Mouse (Mus musculus) embryonic facial prominence, embryonic 10.5 days (tissue): ENCODE measurements around the gene Ccdc74a. TPM values are rescaled to one million over a fixed set of nuclear protein-coding genes. Genes with fewer than 3 reads are reported as not detected.

ENCODE experiments used
- DNase-seq: peaks from one replicate; pipeline ENCODE4 v3.0.0-alpha.2; 2017; ENCODE audit warnings: low spot score
- H3K27ac ChIP-seq: fragments of 300-500 bp; sonication (generic); replicated peaks from 2 replicates; pipeline ENCODE4 v1.5.1; 2016; ENCODE audit warnings: mild to moderate bottlenecking
- H3K27me3 ChIP-seq: fragments of 300-500 bp; sonication (generic); replicated peaks from 2 replicates; pipeline ENCODE4 v1.6.1; 2016; ENCODE audit warnings: low read depth, mild to moderate bottlenecking; ENCODE audit not compliant: poor library complexity, severe bottlenecking
- H3K36me3 ChIP-seq: fragments of 300-500 bp; sonication (generic); replicated peaks from 2 replicates; pipeline ENCODE4 v1.6.1; 2016; ENCODE audit warnings: mild to moderate bottlenecking, moderate library complexity
- H3K4me1 ChIP-seq: fragments of 300-500 bp; sonication (generic); 2 replicates; pipeline ENCODE4 v1.6.1; 2016
- H3K4me3 ChIP-seq: fragments of 300-500 bp; sonication (generic); 2 replicates; pipeline ENCODE4 v1.5.1; 2016; ENCODE audit warnings: mild to moderate bottlenecking, moderate library complexity
- H3K9me3 ChIP-seq: fragments of 300-500 bp; sonication (generic); 2 replicates; pipeline ENCODE4 v1.6.1; 2016; ENCODE audit warnings: mild to moderate bottlenecking
- WGBS: fragments of 180-500 bp; shearing (Covaris S2); methylation state at CpG from one replicate; pipeline ENCODE4 v1.1.7; 2016; 5-methylcytosine and 5-hydroxymethylcytosine counted together
- polyA plus RNA-seq: library from polyadenylated mRNA; unstranded; fragments of >200 nt; fragmentation: Nextera tagmentation; extraction: Ambion mirVana; gene quantifications from 2 replicates; pipeline ENCODE4 v1.2.1, GENCODE M21; 2016

Ccdc74a gene
- polyA plus RNA-seq, 1 experiment from 2014 or later = 5.3 TPM

DNA sequence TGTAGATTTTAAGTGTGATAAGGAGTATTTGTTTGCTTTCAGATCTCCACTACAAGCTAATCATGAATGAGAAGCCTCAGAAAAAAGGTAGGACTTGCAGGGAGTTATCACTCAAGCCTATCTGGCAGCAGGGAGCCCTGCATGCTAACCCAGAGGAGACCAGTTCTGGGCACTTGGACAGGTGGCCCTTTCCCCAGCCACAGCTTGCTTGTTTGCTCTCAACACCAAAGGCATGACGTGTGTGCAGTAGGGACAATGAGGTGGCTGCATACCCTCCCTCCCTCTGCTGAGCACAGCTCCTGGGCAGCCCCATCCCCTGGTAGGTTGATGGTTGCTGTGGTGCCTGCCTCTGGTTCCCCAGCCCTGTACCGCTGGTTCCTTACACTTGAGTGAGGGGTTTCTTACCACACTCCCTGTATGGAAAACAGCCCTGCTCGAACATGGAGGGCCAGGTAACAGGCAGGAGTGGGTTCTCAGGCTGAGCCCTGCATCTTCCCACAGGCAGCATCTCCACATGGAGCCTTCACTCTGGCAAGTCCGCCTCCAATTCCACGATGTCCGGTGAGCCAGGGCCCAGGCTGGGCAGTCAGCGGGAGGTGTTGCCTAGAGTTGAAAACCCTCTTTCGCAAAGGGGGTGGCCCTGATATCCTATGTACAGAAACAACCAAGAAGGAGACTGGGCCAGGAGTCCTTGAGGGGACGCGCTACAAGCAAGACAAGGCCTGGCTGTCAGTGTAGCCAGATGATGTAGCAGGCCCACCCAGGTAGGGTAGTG is 1.5 kb downstream of the Ccdc74a start:
- no peak overlapping the region for H3K4me3 ChIP-seq
- H3K27me3 ChIP-seq = 0 out of 2 replicates have a peak, but pooled peaks cover 3% of the 10 kb centered on the region
- DNase-seq = no peak
- H3K36me3 ChIP-seq = peaks cover 69% of the 10 kb centered on the region
- no peak overlapping the region; the same call in 1 of the 2 replicates for H3K27ac ChIP-seq
- no peaks in the 10 kb centered on the region for H3K9me3 ChIP-seq
- H3K4me1 ChIP-seq = peaks cover 16% of the 10 kb centered on the region
- whole genome bisulfite sequencing = 85% methylated on average over 10 of the region's 10 CpGs

DNA sequence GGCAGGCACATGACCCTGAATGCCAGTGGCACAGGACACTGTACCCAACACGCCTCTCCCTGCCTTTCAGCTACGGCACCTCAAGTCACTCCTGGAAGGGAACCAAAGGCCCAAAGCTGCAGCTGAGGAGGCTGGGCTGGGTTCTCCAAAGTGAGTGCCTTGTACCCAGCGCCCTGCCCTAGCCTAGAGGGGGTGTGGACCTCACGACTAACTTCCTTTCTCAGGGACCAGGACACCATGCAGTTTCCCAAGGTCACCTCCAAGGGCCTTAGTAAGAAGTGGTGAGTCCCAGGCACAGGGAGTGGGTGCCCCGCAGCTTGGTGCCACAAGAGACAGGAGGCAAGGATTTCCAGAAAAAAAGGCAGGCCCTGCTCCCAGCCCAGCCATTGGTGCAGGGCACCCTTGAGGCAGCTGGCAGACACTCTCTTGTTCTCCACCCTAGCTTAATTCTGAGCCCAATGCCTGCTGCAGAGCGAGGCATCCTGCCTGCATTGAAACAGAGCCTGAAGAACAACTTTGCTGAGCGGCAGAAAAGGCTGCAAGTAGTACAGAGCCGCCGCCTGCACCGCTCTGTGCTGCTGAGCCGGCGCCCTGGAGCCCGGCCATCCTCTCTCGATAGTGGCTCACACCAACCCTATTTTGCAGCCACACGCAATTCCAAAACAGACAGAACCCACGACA is 3.8 kb downstream of the Ccdc74a start:
- no peak overlapping the region for H3K27ac ChIP-seq
- H3K9me3 ChIP-seq = no peaks in the 10 kb centered on the region
- 90% methylated on average over 16 of the region's 16 CpGs for WGBS
- H3K4me3 ChIP-seq = no peak overlapping the region
- H3K27me3 ChIP-seq = 0 out of 2 replicates have a peak, but pooled peaks cover 3% of the 10 kb centered on the region
- peaks cover 75% of the 10 kb centered on the region for H3K36me3 ChIP-seq
- no peak for DNase-seq
- H3K4me1 ChIP-seq = peaks cover 16% of the 10 kb centered on the region

DNA sequence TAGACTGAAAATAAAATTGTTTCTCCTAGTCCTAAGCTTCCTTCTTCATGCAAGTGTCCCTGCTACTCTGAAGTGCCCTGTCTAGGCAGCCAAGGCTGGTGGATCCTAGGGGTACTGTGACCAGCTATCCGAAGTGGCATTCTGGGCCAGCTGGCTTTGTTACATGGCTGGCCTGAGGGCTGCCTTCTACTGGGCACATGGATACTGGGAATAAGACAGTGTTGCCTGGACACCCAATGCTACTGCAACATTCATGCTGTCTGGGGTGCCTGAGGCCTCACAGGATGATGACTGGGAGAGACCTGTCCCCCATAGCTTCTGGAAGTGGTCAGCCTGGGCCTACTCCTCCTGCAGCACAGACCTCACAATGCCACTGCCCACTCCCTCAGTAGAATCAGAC is 4.4 kb downstream of the Ccdc74a start:
- H3K27me3 ChIP-seq = 0 out of 2 replicates have a peak, but pooled peaks cover 3% of the 10 kb centered on the region
- DNase-seq = no peak
- peaks cover 16% of the 10 kb centered on the region for H3K4me1 ChIP-seq
- H3K27ac ChIP-seq = no peak overlapping the region
- no peaks in the 10 kb centered on the region for H3K9me3 ChIP-seq
- H3K36me3 ChIP-seq = peaks cover 81% of the 10 kb centered on the region
- WGBS = 100% methylated on average over 1 of the region's 1 CpGs
- H3K4me3 ChIP-seq = no peak overlapping the region

DNA sequence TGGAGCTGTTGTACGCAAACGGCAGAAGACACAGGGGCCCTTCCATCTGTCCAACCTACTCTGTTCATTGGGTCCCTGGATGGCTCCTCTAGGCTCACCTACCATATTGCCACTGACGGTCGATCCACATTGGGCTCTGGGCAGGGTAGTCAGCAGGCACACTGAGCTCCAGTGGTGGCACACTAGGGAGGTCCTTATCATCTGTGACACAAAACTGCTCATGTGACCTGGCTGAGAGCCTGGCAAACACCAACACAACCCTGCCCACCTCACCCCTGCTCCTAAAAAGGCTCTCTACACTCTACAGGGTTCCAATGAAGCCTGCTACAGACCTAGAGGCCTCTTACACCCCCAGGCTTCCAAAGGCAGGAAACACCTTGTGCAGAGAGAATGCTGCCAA is 6.3 kb downstream of the Ccdc74a start:
- peaks cover 99% of the 10 kb centered on the region for H3K36me3 ChIP-seq
- no peaks in the 10 kb centered on the region for H3K9me3 ChIP-seq
- 95% methylated on average over 4 of the region's 4 CpGs for WGBS
- no peaks in the 10 kb centered on the region; the same call in 1 of the 2 replicates for H3K4me1 ChIP-seq
- no peak overlapping the region for H3K27ac ChIP-seq
- H3K27me3 ChIP-seq = no peaks in the 10 kb centered on the region
- H3K4me3 ChIP-seq = no peak overlapping the region
- no peak for DNase-seq

DNA sequence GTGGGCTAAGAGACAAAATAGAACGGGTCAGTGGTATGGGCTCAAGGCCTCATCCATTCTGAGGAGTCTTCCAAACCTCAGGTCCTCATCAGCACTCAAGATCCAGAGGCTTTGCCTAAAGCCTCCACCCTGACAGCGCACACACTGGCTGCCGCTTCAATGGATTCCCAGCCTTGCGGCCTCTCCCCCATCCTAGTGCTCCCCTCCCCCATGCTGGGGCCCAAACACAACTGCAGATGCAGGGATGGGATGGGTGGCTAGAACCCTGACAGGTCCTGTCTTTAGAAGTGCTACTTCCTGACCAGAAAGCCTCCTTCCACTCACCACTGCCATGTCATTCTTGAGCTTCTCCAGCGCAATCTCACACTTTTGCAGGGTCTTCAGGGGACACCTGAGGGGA is 7.3 kb downstream of the Ccdc74a start:
- Histone ChIP-seq H3K27ac (no peak overlapping the region), H3K36me3 (peaks cover 100% of the 10 kb centered on the region), H3K9me3 (no peaks in the 10 kb centered on the region), H3K4me1 (no peaks in the 10 kb centered on the region), H3K27me3 (no peaks in the 10 kb centered on the region), H3K4me3 (no peak overlapping the region)
- no peak for DNase-seq
- 97% methylated on average over 5 of the region's 5 CpGs for WGBS

DNA sequence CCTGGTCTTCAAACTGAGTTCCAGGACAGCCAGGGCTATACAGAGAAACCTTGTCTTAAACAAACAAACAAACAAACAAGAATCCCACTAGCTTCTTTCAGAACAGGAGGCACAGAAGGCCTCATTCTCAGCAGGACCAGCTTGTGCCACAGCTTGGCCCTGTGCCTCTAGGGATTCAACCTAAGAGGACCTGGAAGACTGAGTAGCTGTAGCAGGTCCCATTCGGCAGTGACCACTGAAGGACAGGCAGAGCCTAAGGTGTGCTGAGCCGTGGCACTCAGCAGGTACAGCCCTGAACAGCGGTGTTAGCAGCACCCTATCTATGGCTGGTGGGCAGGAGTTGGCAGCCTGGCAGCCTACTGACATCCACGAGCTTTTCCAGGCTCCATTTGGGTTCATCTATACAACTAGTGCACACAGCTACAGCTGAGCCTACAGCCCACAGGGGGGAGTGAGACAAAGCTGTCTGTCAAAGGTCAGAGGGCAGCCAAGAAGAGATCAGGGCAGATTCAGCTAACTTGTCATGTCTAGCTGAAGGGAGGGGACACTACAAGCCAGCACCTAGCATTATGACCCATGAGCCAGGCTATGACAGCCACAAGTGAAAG is 8.0 kb downstream of the Ccdc74a start:
- Histone ChIP-seq H3K36me3 (peaks cover 96% of the 10 kb centered on the region), H3K4me1 (no peaks in the 10 kb centered on the region), H3K27me3 (no peaks in the 10 kb centered on the region), H3K4me3 (no peak overlapping the region), H3K9me3 (no peaks in the 10 kb centered on the region), H3K27ac (no peak overlapping the region)
- WGBS = 85% methylated on average over 4 of the region's 4 CpGs
- no peak for DNase-seq

DNA sequence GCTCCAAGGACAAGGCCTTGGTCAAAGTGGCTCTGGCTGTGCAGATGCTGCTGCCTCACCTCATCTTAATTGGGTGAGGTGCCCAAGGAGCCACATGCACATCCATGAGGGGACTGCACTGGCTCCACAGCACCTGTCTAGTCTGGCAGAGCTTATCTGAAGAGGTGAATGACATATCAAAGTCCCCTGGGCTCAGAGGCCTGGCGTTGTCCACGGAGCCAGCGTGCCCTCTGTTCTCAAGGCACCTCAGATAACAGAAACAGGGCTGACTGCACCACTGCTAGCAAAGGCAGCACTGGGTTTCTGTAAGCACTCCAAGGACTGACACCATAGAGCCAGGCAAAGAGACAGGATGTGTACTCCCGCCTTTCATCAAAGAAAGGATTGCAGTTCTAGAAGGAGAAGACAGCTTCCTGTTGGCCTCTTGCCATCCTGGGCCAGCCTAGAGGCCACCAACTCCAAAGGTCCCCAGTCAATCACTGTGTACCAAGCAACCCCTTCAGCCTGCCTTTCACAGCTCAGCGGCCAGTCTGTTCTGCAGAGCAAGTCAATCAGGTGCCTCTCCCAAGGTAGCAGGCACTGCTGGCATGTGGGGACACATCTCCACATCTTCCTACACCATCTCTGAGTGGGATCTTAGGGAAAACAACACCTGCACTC is 10.1 kb downstream of the Ccdc74a start:
- WGBS = 93% methylated on average over 5 of the region's 5 CpGs
- no peak overlapping the region for H3K4me3 ChIP-seq
- no peaks in the 10 kb centered on the region for H3K4me1 ChIP-seq
- no peaks in the 10 kb centered on the region for H3K9me3 ChIP-seq
- DNase-seq = no peak
- no peak overlapping the region for H3K27ac ChIP-seq
- H3K27me3 ChIP-seq = no peaks in the 10 kb centered on the region
- peaks cover 96% of the 10 kb centered on the region for H3K36me3 ChIP-seq

DNA sequence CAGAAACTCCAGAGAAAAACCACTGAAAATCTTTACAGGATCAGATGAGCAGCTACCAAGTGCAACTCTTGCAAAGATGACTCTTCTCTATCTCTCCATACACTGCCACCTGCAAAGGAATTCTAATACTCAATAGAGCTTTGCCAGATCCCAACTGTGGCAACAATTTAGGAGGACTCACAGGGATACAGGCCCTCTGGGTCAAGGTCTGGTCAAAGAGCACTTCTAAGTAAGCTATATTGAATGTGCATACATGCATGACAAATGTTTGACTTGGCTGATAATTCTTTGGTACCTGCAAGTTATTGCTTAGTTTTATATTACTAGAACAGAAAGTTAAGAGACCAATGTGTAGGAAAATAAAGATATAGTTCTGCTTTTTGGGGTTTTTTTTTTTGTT is 19.3 kb downstream of the Ccdc74a start:
- Histone ChIP-seq H3K9me3 (no peaks in the 10 kb centered on the region), H3K27ac (no peak overlapping the region), H3K4me1 (no peaks in the 10 kb centered on the region), H3K4me3 (no peak overlapping the region), H3K27me3 (no peaks in the 10 kb centered on the region), H3K36me3 (peaks cover 96% of the 10 kb centered on the region)
- no peak for DNase-seq

DNA sequence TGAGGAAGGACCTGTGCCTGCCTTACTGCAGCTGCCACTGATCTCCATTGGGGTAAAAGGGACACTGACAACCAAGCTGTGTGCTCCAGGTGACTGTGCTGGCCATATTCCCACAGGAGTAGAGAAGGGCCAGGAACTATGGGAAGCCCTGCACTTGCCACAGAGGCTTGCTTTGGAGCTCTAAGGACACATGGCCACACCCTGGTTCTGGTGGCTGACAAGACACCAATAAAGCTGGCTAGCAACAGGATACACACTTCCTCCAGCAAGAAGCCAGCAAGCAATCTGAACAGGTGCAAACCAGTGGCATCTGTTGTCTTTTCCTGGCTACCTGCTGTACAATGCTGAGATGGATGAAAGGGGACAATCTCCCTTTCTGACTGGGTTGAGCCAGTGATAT is 23.6 kb downstream of the Ccdc74a start:
- no peak overlapping the region for H3K4me3 ChIP-seq
- peaks cover 98% of the 10 kb centered on the region for H3K36me3 ChIP-seq
- H3K27me3 ChIP-seq = no peaks in the 10 kb centered on the region
- H3K9me3 ChIP-seq = no peaks in the 10 kb centered on the region
- no peak for DNase-seq
- no peak overlapping the region for H3K27ac ChIP-seq
- H3K4me1 ChIP-seq = no peaks in the 10 kb centered on the region

DNA sequence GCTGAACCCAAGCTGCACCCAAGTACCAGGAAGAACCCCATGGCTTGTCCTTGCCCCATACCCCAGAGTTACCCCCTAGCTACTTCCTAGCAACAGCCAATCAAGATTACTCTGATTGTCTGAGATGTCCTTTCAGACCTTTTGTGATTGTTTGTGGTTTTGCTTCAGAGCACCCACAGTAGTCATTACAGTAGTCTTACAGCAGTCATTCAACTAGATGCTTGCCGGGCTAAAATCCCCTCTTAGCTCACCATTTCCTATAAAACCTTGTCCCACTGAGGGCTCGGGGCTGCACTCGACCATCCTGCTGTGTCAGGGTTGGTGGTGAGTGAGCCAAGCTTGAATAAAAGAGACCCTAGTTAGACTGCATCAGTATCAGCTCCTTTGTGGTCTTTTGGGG is 48.6 kb downstream of the Ccdc74a start:
- H3K9me3 ChIP-seq = no peaks in the 10 kb centered on the region
- no peak for DNase-seq
- H3K4me1 ChIP-seq = no peaks in the 10 kb centered on the region
- H3K27ac ChIP-seq = no peak overlapping the region
- no peaks in the 10 kb centered on the region for H3K27me3 ChIP-seq
- H3K4me3 ChIP-seq = no peak overlapping the region
- peaks cover 73% of the 10 kb centered on the region for H3K36me3 ChIP-seq
- WGBS = 92% methylated on average over 3 of the region's 3 CpGs
